8 mouse cellular contexts compared by ENCODE assay signal in genomic region chr3:148729242-148729680, GRCm38 (mm10).
A peak's percentile ranks its signal among the peaks of the same experiment; 100 is the strongest.
DNase-seq lines count a peak whose midpoint lies in the region; ATAC-seq and TF ChIP-seq lines count a peak whose summit lies in the region.

No protein-coding gene starts in this region.

- 57% methylated on average over 7 of the region's 7 CpGs for WGBS in intestine, embryonic 15.5 days
- WGBS in midbrain, embryonic 14.5 days, result 80% methylated on average over 7 of the region's 7 CpGs

- no peak for TF ChIP-seq CTCF in gastrocnemius, adult 2 months (IDR thresholded peaks at IDR 0.05)

- no peaks in the 10 kb centered on the region for H3K27me3 ChIP-seq in intestine, embryonic 15.5 days (replicated peaks)
- H3K27me3 ChIP-seq in midbrain, embryonic 14.5 days (ENCODE audit: control insufficient read depth, insufficient read depth, low read length), result no peaks in the 10 kb centered on the region

- H3K36me3 ChIP-seq in intestine, embryonic 15.5 days, result no peaks in the 10 kb centered on the region
- H3K36me3 ChIP-seq in midbrain, embryonic 14.5 days (ENCODE audit: control insufficient read depth, insufficient read depth, low read length), result no peaks in the 10 kb centered on the region

- DNase-seq in gastrocnemius, postnatal 14 days, result peak; percentile 7
- DNase-seq in gastrocnemius, adult 18-20 months (ENCODE audit: low spot score), result no peak
- peak; percentile 8 for DNase-seq in adipocyte (ENCODE audit: low spot score)
- peak; percentile 24 to 34 for DNase-seq in kidney, postnatal 36 days
- DNase-seq in natural killer cell, adult 2 months (ENCODE audit: low spot score in 2 of 2), result peak; percentile 75 to 81
- DNase-seq in gastrocnemius, adult 2 months, result no peak
- no peak for DNase-seq in midbrain, embryonic 14.5 days

- intact Hi-C loops in gastrocnemius, postnatal 14 days (cut with DNase I; ENCODE audit: low total_unique reads), result no loop called here
- intact Hi-C loops in gastrocnemius, adult 2 months (cut with DNase I), result no loop called here

- H3K9ac ChIP-seq in intestine, embryonic 15.5 days, result no peak overlapping the region
- H3K9ac ChIP-seq in midbrain, embryonic 14.5 days (replicated peaks; ENCODE audit: low read length), result no peak overlapping the region

- no peaks in the 10 kb centered on the region for H3K9me3 ChIP-seq in intestine, embryonic 15.5 days
- no peaks in the 10 kb centered on the region for H3K9me3 ChIP-seq in midbrain, embryonic 14.5 days (ENCODE audit: control insufficient read depth, low read length)

- ATAC-seq in intestine, embryonic 15.5 days, result no peak
- no peak for ATAC-seq in midbrain, embryonic 14.5 days (ENCODE audit: low FRiP score, low TSS enrichment)

- H3K27ac ChIP-seq in intestine, embryonic 15.5 days, result no peak overlapping the region
- no peak overlapping the region for H3K27ac ChIP-seq in gastrocnemius, adult 2 months
- H3K27ac ChIP-seq in midbrain, embryonic 14.5 days (replicated peaks; ENCODE audit: low read depth, low read length), result no peak overlapping the region

- no peak overlapping the region for H3K4me3 ChIP-seq in intestine, embryonic 15.5 days (replicated peaks)
- no peak overlapping the region for H3K4me3 ChIP-seq in gastrocnemius, adult 2 months
- no peak overlapping the region for H3K4me3 ChIP-seq in midbrain, embryonic 14.5 days (replicated peaks; ENCODE audit: low read depth, low read length)

- H3K4me1 ChIP-seq in intestine, embryonic 15.5 days (replicated peaks), result no peaks in the 10 kb centered on the region
- H3K4me1 ChIP-seq in midbrain, embryonic 14.5 days (ENCODE audit: control insufficient read depth, insufficient read depth, low read length), result peaks cover 3% of the 10 kb centered on the region; the same call in 1 of the 2 replicates

- no peak overlapping the region for H3K4me2 ChIP-seq in intestine, embryonic 15.5 days (replicated peaks)
- H3K4me2 ChIP-seq in midbrain, embryonic 14.5 days (ENCODE audit: low read length), result no peak overlapping the region

Comparison
In these comparisons a context has a peak if more than half of its experiments do, and no peak if none do; other contexts are left out.
1. DNase-seq: peak in gastrocnemius, postnatal 14 days (single experiment), adipocyte (single experiment), kidney, postnatal 36 days (2 of 2) and natural killer cell, adult 2 months (2 of 2); none in gastrocnemius, adult 18-20 months (single experiment), gastrocnemius, adult 2 months (single experiment) and midbrain, embryonic 14.5 days (single experiment).